Mouse (Mus musculus): ENCODE measurements around the gene Clcn7. TPM values are rescaled to one million over a fixed set of nuclear protein-coding genes. Genes with fewer than 3 reads are reported as not detected.
"Not testable (repeated sequence)": the region's sequence is repeated elsewhere in the genome, so short reads cannot be mapped to it uniquely, and the experiment has no call there.

Gene Clcn7
- polyA plus RNA-seq (2012; rRNA removed), result 82.7 and 93.5 TPM in 2 replicates

DNA sequence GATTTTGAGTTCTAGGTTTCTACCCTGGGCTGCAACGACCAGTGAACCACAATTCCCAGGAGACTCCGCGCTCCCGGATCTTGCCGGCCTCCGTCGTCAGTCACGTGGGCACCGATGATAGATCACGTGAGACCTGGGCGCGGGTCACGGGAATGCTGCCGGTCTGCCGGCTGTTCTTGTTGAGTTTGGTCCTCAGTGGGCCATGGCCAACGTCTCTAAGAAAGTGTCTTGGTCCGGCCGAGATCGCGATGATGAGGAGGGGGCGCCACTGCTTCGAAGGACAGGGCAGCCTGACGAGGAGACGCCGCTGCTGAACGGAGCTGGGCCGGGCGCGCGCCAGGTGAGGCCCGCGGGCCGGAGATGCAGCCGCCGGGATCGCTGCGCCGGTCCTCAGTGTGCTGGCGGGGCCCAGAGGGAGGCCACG is at the start of gene Clcn7:
Gene Clcn7 (plus strand): TSS at position 117 of the 424 bp plus-strand sequence.
- DNase-seq (ENCODE audit: low read depth), result no peak

- DNase-seq (ENCODE audit: low read depth), result no peak
Observed at GRCm38 (mm10) chr17:25083444-25083931, 49.7 kb upstream of the Clcn7 start, which contains the start of gene Tmem204. Gene Tmem204 (minus strand): TSS chr17:25083591.

GRCm38 (mm10) chr17:25084835-25085385 is 48.3 kb upstream of the Clcn7 start:
- no peak for DNase-seq (ENCODE audit: low read depth)

DNA sequence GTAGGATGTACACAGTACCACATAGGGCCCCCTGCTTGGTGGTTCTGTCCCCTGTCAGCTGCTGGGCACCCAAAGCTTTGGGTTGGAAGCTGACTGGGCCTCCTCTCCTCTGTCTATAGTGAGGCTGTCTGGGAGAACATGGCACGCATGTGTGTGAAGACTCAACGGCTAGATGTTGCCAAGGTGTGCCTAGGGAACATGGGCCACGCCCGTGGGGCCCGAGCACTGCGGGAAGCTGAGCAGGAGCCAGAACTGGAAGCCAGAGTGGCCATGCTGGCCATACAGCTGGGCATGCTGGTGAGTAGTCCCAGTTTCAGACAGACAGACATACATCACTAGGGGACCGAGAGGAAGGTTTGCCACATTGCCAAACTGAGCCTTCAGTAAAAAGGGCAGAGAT is 46.5 kb upstream of the Clcn7 start:
- no peak for DNase-seq (ENCODE audit: low read depth)

- no peak for DNase-seq (ENCODE audit: low read depth)
Observed at GRCm38 (mm10) chr17:25089158-25089557, 44.0 kb upstream of the Clcn7 start.

DNA sequence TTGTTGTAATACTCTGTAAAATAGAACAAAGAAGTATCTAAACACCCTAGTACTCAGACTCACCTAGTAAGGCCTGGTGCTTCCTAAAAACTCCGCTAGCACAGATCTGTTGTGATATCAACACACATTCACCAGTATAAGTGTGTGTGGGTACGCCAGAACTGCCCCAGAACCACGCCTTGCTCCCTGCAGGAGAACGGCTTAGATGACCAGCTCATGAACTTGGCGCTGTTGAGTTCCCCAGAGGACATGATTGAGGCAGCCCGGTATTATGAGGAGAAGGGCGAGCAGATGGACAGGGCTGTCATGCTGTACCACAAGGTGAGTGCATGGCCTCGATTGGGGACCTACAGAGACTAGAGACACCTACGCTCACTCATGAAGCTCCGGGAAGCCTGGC is 42.7 kb upstream of the Clcn7 start:
- no peak for DNase-seq (ENCODE audit: low read depth)

GRCm38 (mm10) chr17:25096221-25096620 is 37.0 kb upstream of the Clcn7 start:
- DNase-seq (ENCODE audit: low read depth), result no peak

GRCm38 (mm10) chr17:25100052-25100451 is 33.1 kb upstream of the Clcn7 start:
- DNase-seq (ENCODE audit: low read depth), result no peak

DNA sequence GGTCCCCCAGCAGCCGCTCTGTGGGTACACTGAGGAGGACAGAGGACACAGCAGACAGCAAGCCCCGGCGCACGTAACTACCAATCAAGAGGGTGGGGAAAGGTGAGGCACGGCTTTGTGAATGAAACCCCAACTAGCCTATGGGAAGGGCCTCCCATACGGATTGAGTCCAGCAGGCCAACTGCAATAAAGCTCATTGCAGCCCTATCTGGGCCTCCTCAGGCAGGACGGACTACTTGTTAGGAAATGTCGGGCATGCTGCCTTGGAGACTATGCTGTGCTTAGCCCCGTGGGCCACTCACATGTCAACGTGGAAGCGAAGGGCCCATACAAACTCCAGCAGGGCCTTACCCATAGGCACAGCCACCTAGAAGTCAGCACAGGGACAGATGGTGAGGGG is 31.9 kb upstream of the Clcn7 start:
- DNase-seq (ENCODE audit: low read depth), result no peak

DNA sequence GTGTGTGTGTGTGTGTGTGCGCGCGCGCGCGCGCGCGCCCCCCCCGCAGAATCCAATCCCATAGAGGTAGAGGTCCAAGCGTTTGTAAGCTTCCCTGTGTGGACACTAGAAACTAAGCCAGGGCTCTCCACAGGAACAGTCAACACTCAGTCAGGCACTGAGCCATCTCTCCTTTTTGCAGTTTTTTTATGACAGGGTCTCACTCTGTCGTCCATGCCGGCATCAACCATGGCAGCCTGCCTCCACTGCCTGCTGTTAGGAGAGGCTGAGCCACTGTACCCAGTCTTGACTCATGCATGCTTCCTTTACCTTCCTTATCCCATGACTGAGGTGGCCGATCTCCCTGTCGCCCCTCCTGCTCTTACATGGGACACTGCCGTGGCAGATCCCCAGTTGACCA is 25.4 kb upstream of the Clcn7 start:
- DNase-seq (ENCODE audit: low read depth), result no peak

- DNase-seq (ENCODE audit: low read depth), result no peak
Observed at GRCm38 (mm10) chr17:25109578-25109977, 23.6 kb upstream of the Clcn7 start.

DNA sequence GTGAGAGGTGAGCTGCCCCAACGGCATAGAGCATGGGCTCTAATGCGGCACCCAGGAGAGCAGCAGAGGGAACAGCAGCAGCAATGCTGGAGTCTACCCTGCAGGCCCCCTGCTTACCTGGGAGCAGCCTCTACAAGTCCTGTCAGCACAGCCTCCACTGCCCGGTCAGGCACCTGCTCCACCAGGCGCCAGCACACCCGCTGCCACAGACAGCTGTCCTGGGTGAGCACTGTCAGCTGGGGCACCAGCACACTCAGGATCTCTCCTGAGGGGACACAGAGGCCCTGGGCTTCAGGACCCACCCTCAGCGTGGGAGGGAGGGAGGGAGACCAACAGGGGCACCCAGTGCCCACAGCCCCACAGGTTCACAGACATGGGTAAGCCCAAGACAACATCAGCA is 22.6 kb upstream of the Clcn7 start:
- no peak for DNase-seq (ENCODE audit: low read depth)

- no peak for DNase-seq (ENCODE audit: low read depth)
Observed at GRCm38 (mm10) chr17:25111220-25111619, 22.0 kb upstream of the Clcn7 start.

DNA sequence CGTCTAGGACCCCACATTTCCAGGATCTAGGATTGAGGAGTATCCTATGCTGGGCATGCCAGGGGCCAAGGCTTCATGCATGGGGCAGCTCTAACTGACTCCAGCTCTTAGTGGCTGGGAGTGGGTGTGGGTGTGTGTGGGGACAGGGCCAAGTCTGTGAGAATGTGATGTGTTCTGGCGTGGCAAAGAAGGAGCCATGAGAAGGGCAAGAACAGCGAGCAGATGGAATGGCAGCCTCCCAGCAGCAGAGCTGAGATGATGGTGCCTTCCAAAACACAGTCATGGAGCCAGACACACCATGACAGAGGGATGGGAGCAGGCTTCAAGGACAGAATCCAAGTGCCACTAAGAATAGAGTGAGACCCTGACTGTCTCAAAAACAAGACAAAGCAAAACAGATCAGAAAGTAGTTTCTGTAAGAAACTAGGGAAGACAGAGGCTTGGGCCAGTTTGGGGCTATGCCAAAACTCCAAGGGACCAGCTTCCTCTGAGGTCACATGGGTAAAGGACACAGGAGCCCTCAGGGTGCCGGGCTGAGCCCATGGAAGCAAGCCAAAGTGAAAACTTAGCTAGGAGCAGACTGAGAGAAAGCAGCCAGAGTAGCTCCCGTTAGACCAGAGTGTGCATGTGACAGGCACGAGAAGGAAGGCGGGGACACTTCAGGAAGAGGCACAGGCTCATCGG is 21.3 kb upstream of the Clcn7 start:
- no peak for DNase-seq (ENCODE audit: low read depth)

DNA sequence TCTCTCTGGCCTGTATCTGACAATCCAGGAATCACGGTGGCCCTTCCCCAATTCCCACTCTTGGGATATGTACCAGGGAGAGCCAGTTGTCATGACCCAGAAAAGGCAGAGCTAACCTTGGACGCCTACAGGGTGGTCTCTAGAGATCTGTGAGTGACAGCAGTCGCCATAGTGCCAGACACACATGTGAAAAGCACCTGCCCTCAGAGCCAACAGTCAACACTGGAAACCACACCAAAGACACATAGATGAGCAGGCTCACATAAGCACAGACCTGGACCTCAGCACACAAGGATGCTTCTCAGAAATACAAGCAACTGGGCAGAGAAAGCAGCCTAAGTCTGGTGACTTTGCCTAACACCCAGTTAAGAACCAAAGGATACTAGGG is 20.8 kb upstream of the Clcn7 start:
- DNase-seq (ENCODE audit: low read depth), result no peak

DNA sequence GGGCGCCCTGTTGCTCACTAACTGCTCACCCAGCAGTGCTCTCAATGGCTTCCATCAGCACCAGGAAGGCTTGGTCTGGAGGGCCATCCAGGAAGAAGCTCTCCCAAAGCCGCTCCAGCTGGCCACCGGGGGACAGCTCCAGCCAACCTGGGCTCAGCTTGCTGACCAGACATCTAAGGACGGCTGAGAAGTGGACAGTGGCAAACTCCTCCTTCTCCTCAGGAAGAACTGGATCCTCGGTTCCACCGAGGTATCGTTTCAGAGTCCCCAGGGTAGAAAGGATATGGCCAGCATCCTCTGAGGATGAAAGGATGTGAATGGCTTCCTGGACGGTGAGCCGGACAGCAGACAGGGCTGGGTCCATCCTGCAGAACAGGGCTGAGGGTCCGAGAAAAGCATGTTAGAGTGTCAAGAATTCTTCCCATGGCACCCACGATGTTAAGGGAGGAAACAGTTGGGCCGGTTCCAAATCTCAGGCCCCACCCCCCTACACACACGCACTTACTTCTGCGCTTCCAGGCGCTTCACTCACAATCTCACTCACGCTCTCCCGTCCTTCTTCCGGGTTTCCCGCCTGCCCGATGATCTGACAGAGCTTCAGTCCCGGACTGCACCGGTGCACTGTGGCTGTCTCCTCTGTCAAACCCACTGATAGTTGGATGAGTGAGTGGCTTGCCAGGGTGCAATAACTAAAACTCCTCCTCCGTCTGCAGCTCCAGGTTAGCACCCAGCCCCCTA is 18.1 kb upstream of the Clcn7 start:
- no peak for DNase-seq (ENCODE audit: low read depth)

- DNase-seq (ENCODE audit: low read depth), result no peak
Observed at GRCm38 (mm10) chr17:25115664-25116432, 17.3 kb upstream of the Clcn7 start, which contains the start of gene Telo2. Gene Telo2 (minus strand): TSS chr17:25115967.

DNA sequence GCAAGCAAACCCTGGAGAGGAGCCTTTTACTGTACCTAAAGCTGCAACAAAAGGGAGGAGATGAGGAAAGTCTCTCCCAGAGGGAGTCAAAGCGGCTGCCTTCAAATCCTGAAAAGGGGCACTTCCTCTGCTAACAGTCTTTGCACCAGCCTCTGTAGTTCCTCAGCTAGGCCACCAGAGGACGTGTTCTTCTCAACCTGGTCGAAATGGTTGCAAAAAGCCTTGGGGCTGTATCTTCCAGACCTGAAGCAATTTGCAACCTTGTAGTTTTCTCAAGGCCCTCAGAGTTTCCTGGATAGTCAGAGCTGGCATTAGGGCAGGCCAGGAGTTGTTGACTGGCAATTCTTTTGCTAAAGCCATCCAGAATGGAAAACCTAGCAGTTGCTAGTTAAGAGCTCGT is 15.9 kb upstream of the Clcn7 start:
- DNase-seq (ENCODE audit: low read depth), result no peak

GRCm38 (mm10) chr17:25120406-25120805 is 12.8 kb upstream of the Clcn7 start, which contains the start of gene Ptx4:
Gene Ptx4 (plus strand): TSS chr17:25120760.
- no peak for DNase-seq (ENCODE audit: low read depth)

DNA sequence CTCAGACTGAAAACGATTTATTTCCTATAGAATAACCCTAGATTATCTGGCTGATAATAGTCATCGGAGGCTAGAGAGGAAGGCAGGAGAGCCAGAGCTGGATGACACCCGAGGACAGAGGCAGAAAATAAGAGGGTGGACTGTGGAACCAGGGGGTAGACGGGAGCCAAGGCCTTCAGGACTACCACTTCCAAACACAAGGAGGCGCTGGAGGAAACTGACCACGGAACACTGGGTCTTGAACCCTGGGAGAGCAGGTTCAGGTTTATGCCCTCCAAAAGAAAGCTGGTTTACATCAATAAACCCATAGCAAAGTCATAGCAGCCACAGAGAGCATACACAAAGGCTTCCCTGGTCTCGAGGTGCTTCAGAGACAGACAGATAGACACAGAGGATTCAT is 9.2 kb upstream of the Clcn7 start:
- DNase-seq (ENCODE audit: low read depth), result no peak

- not testable (repeated sequence) for DNase-seq (ENCODE audit: low read depth)
Observed at GRCm38 (mm10) chr17:25125442-25126060, 7.6 kb upstream of the Clcn7 start.

All from gonadal fat pad, adult 2 months (tissue).